Mouse (Mus musculus): ENCODE measurements at regions not wholly inside any gene's neighbourhood (a gene's known extent, or its start where the extent isn't known, plus 50 kb on each side); places are given as distances from the start of the nearest gene placed in this dataset.
"Not testable (repeated sequence)": the region's sequence is repeated elsewhere in the genome, so short reads cannot be mapped to it uniquely, and the experiment has no call there.

GRCm38 (mm10) chr1:14688041-14688440 lies 1405.1 kb downstream of the 4930444P10Rik start:
- DNase-seq (ENCODE audit: low spot score): not testable (repeated sequence)

DNA sequence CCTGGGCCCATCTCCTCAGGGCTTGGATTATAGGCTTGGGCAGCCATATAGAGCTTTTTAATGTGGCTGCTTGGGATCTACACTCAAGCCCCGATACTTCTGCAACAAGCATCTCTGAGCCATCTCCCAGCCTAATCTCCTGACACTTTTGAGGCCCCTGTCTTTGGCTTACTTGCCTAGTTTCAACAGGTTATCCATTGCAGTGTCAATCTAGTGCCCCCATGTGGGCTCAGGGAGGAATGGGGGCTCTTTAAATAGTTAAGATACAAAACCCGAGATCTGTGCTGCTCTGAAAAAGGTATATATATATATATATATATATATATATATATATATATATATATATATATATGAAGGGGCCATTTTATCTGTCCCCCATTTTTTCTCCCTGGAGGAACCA lies 1407.0 kb downstream of the 4930444P10Rik start:
- no peak for DNase-seq (ENCODE audit: low spot score)

GRCm38 (mm10) chr1:14680443-14680842 lies 1412.7 kb downstream of the 4930444P10Rik start:
- DNase-seq (ENCODE audit: low spot score): no peak

DNA sequence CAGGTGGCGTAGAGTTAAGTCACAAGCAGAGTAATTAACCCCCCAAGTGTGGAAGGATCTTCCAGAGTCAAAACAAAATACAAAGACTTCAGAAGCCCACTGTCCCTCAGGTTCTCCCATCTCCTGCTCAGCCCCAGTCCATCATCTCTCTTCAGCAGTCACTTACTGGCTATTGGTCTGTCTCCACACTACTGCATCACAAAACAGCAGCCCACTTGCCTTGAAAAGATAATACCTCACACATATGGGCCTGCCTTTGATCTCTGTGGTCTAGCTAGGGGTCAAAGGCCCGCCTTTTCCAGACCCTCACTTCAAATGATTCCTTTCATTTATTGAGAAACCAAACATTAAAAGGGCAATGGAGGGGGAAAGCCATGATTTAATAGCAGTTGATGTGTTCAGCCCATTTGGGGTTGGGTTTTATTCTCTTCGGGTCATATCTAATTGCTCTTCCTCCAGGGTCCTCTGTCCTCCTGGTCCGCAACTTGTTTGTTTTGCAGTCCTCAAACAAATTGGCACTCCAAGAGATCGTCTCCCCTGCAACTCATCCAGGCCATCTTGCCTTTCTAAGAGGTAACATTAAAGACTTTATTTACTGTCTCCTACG lies 1420.6 kb downstream of the 4930444P10Rik start:
- DNase-seq (ENCODE audit: low spot score): no peak

DNA sequence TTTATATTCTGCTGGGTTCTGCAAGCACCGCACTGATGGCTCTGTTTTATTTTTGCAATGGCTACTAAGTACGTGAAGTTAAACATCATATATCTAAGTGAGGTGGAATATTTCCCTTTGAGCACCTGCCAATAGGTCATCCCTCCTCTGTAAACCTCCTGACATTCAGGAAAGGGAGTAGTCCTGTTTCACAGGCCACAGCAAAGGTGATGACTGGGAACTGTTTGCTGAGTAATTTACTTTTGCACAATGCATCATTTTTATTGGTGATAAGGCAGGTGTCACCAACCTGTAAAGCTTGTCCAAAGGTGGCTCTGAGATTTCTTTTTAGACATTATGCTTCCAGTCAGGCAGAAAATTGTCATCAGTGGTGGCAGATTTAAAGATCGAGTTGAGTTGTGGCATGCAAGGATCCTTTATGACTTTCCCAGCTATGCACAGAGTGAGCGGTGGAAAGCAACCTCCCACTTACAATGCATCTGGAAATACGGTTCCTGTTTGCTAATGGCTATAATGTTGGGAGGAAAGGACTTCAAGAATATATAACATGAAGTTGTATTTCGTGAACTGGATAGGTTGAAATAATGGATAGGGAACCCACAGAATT lies 1430.3 kb downstream of the 4930444P10Rik start:
- no peak for DNase-seq (ENCODE audit: low spot score)

GRCm38 (mm10) chr1:14661854-14662253 lies 1431.3 kb downstream of the 4930444P10Rik start:
- peak; percentile 7 for DNase-seq (ENCODE audit: low spot score)

DNA sequence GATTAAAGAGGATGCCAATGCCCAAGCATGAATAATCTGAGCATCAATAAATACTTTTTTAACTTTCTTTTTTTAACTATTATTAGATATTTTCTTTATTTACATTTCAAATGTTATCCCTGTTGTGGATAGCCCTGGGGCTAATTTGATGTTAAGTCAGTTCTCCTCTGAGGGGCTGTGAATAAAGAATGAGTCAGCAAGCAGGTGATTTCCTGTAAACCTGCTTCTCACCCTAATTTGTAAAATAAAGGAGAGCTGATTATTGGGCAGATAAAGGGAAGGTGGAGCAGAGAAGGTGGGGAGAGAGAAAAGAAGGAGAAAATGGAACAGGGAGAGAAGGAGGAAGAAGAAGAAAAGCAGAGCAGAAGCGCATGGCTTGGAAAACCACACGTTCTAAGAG lies 1442.8 kb downstream of the 4930444P10Rik start:
- no peak for DNase-seq (ENCODE audit: low spot score)

GRCm38 (mm10) chr1:14635642-14636263 lies 1457.4 kb downstream of the 4930444P10Rik start:
- DNase-seq (ENCODE audit: low spot score): no peak

DNA sequence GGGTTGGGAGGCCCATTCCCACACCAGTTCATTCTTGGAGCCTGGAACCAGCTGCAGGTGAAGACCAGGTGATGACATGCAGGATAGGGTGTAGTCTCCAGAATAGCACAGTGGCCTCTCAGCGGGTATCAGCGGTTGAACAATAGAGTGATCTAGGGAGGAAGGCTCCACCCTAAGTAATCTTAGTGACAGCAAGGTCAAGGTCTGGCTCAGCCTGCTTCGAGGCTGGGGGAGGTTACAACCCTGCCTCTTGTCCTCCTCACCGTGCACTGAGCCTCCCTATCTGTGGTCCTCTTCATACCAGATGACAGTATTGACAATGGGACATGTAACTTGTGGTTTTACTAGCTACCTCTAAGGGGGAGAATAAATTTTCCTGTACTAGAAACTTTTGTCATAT lies 1461.1 kb downstream of the 4930444P10Rik start:
- DNase-seq (ENCODE audit: low spot score): no peak

DNA sequence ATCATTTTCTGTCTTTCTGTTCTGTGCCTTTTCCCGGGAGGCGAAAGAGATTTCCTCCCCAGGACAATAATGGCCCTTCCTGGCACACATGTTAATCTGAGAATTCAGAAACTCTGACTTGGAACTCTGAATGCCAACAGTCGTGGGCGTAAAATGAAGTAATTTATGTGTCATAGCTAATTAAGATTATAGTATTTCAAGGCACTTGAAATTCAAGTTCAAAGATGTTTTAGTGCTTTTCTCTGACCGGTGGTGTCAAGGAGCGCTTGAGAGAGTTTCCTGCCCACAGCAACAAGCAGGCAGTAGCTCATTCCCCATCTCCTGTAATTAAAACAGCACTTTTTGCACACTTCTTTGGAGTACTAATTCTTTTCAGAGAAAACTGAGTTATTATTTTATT lies 1465.9 kb downstream of the 4930444P10Rik start:
- DNase-seq (ENCODE audit: low spot score): no peak

DNA sequence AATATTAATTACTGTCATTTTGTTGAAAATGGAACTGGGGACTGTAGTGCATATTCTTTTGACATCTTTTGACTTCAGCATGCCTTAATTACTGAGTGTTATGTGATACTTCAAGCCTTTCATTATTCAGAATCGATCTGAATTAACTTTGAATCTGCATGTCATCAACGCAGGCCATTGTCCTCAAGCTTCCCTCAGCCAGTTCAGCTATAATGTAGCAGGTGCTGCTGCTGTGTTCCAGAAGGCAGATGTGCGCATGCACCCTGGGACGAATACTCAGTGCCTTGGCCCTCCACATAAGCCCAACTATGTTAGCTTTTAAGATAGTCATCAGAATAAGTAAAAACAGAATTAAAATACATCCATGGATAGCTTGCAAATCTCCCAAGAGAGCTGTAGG lies 1466.4 kb downstream of the 4930444P10Rik start:
- DNase-seq (ENCODE audit: low spot score): no peak

GRCm38 (mm10) chr1:14620922-14621430 lies 1472.1 kb downstream of the 4930444P10Rik start:
- no peak for DNase-seq (ENCODE audit: low spot score)

- DNase-seq (ENCODE audit: low spot score): no peak
Measured at GRCm38 (mm10) chr1:14613232-14613894, 1479.8 kb downstream of the 4930444P10Rik start.

DNA sequence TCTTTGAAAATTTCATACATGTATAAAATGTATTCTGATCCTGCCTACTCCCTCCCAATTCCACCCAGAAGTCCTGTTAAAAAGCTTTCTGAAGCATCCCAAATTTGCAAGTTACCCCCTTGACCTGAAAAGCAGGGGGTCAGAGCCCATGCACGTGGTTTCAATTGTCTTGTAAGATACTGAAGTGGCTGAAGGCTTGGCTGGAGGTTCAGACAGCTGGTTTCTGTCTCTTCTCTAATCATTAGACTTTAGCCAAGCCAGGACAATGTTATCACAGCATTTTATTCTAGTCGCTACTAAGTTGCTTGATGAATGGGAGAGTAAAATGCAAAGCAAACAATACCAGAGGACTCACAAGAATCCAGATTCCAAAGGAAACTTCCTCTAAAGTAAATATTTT lies 1484.1 kb downstream of the 4930444P10Rik start:
- peak; percentile 24 for DNase-seq (ENCODE audit: low spot score)

DNA sequence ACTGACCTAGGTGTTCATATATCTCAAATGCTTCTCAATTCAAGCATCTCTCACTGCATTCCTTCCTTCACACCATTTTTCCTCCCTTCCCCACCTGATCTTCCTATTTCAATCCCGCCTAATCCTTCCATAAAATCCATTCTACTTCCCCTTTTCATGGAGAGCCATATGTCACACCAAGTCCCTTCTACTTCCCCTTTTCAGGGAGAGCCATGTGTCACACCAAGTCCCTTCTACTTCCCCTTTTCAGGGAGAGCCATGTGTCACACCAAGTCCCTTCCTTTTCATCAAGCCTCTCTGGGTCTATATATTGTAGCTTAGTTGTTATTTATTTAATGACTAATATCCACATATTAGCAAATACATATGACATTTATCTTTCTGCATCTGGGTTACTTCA lies 1497.2 kb downstream of the 4930444P10Rik start:
- DNase-seq (ENCODE audit: low spot score): peak; percentile 15

GRCm38 (mm10) chr1:14589905-14590304 lies 1503.2 kb downstream of the 4930444P10Rik start:
- no peak for DNase-seq (ENCODE audit: low spot score)

GRCm38 (mm10) chr1:14579376-14579775 lies 1513.7 kb downstream of the 4930444P10Rik start:
- no peak for DNase-seq (ENCODE audit: low spot score)

DNA sequence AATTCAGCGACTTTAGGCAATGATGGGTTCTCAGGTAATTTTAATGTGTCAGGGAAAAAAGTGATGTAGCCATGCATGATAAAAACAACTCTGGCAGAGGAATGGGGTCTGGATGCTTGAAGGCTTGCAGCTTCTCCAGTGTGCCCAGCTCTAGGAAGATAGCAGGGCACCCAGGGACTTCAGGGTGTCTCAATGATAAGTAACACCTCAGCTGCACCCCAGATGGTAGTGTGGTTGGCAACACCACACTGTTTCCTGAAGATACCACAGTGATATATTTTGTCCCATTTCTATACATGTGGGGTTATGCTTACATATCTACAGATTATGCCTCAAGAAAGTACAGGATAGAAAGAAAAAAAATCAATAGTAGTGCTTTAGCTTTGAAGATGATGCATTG lies 1516.9 kb downstream of the 4930444P10Rik start:
- no peak for DNase-seq (ENCODE audit: low spot score)

- DNase-seq (ENCODE audit: low spot score): peak; percentile 1
Measured at GRCm38 (mm10) chr1:14570562-14570981, 1522.6 kb downstream of the 4930444P10Rik start.

- no peak for DNase-seq (ENCODE audit: low spot score)
Measured at GRCm38 (mm10) chr1:14570113-14570512, 1523.0 kb downstream of the 4930444P10Rik start.

GRCm38 (mm10) chr1:14567006-14567405 lies 1526.1 kb downstream of the 4930444P10Rik start:
- DNase-seq (ENCODE audit: low spot score): no peak

GRCm38 (mm10) chr1:14566386-14566785 lies 1526.7 kb downstream of the 4930444P10Rik start:
- DNase-seq (ENCODE audit: low spot score): no peak
